Mouse (Mus musculus) megakaryocyte, embryonic 14.5 days (primary cell): ENCODE results near the gene Rundc1.

ENCODE experiments used
- FLI1 ChIP-seq: IDR thresholded peaks from 2 replicates; pipeline ENCODE4 v1.6.1; 2012; ENCODE audit warnings: low read length, inconsistent platforms, mixed read lengths
- GATA1 ChIP-seq: IDR thresholded peaks from 3 replicates; pipeline ENCODE4 v1.6.1; 2012; ENCODE audit warnings: mixed read lengths, low read length, inconsistent platforms, borderline replicate concordance

- TF ChIP-seq GATA1 (no peak), FLI1 (no peak)
These were observed 607 bp upstream of the Rundc1 start, which contains the start of gene Gm27029 for GRCm38 (mm10) chr11:101424105-101424851.
